Mouse (Mus musculus) telencephalon, adult 2 months (tissue): ENCODE measurements around the gene Agap1.

Experiments
- DNase-seq: peaks from one replicate; pipeline ENCODE4 v3.0.0-alpha.2; 2011; ENCODE audit warnings: low read depth, low spot score

Agap1 gene

DNA sequence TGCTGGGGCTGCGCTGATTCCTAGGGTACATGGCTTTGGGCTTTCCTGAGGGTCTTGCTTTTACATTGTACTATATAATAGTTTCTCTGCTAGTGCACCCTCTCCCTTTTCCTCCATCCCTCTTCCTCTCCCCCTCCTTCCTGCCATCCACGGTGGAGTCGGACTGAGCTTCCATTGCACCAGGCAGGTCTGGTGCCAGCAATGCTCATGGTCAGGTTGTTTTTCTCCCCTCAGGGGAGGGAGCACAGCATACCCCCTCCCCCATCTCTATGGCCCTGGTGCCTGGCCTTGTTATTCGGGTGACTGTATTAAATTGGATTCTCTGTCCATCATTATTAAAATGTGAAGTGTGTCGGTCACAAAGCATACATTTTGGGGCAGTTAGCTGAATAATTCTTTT lies 259.1 kb downstream of the Agap1 start:
- no peak for DNase-seq

DNA sequence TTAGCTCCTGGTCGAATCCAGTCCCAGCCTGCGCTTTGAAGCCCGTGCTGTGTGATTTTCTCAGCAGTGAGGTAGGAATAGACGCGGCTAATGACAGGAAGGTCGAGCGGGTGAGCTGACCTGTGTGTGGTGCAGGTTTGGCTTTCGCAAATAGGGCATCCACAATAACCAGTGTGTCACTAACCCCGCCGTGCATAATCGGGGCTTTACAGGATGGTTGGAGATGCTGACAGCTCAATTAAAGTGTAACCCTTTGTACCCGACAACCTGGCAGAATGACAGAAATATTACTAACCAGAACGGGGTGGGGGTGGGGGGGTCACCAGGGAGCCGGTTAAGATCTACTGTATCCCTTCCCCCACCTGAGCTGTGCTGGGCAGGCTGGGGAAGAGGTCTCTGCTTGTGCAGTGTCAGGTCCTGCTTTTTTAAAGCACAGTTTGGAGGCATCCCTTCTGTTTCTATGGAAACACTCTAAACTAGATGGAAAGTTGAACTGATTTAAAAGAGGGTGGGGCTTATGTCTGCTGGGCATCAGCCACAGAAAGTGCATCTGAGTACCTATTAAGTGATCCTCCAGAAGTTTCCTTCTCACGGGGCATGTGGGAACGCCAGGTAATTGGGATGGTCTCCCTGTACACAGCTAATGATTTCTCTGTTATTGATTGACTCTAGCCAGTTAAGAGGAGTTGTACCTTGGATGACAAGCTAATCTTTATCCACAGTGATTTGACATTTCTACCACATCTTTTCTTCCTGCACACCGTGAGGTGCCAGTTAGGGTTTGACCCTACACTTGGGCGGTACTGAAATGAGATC lies 259.8 kb downstream of the Agap1 start:
- no peak for DNase-seq

DNA sequence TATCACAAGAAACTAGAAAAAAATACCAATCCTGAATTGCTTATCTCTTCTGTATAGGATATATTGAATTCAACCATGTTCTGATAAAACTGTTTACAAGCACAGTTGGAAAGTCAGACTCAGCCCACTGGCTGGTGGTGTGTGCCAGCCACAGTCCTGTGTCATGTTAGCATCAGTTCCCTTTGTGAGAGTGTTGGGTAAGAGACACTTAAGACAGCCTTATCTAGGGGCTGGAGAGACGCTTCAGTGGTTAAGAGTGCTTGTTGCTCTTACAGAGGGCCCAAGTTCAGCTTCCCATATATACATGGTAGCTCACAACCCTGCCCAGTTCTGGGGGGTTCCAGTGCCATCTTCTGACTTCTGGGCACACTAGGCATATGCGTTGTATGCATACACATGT lies 261.6 kb downstream of the Agap1 start:
- no peak for DNase-seq

DNA sequence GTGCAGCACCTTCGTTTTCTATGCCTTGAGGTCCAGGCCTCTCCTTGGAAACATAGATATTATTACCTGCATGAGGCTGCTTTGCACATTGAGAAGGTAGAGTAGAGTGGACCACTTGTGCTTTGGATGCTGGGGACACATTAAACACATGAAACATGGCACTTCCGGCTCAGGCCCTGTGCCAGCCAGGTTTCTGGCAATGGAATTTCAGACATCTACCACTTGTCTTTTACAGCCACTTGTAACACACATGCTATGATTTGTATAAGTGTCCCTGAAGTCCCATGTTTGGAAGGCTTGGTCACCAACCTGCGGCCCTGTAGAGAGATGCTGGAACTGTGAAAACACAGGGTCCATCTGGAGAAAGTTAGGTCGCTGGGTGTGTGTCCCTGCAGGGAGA lies 262.5 kb downstream of the Agap1 start:
- no peak for DNase-seq

DNA sequence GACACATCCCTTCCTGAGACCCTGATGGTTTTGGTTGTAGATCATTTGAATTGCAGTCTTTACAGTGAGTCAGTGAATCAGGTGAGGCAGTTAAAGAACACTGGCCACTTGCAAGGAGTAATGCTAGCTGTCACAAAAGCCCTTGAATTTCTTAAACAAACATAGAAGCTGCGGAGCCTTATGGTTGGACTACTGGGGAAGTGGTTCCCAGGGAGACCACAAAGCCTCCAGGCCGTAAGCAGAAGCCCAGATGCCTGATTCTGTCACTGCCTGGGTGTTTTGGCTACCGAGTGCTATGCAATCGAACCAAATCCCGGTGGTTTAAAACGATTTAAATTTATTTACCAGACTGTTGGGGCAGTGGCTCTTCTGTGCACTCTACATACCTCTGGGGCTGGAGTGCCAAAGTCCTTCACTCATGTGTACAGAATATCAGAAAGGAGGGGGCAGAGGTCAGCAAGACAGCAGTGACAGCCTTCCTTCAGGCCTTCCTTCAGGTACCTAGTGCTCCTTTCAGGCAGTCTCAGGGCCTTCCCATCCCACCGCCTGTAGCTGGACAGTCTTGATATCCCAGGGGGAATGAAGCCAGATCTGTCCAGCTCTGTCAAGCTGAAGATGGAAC lies 264.3 kb downstream of the Agap1 start:
- no peak for DNase-seq

DNA sequence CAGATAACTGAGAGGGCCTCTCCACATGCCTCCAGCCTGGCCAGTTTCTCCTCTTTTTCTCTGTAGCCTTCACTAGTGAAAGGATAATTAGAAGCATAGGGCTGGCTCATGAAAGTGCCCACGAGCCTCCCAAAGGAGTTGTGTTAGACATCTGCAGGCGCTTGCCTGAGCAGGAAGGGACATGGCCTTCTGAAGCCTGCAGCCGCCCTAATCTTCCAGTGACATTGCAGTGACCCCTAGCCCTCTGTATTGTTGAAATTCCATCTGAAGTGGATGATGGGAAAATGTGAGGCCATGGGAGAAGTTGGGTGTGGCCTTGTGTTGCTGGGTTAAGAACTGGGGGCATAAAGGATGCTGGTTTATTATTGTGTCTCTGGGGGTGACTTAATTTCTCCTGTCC lies 269.5 kb downstream of the Agap1 start:
- DNase-seq = no peak

DNA sequence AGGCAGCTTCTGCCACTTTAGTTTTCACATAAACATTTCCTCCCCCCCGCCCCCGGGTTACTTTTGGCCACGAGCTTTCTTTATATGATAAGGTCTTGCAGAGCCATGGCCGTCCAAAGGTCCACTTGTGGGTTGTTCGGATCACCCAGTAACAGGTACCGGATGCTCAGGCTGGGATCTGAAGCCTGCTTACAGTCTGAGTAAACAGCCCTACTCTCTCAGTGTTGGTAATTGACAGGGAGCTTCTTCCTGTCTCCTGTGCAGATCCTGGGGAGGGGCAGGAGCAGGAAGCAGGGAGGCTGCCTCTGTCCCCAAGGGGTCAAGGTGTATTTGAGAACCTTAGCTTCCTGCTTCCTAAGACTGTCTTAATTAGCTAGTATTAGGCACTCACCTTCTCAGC lies 269.9 kb downstream of the Agap1 start:
- DNase-seq = no peak

DNA sequence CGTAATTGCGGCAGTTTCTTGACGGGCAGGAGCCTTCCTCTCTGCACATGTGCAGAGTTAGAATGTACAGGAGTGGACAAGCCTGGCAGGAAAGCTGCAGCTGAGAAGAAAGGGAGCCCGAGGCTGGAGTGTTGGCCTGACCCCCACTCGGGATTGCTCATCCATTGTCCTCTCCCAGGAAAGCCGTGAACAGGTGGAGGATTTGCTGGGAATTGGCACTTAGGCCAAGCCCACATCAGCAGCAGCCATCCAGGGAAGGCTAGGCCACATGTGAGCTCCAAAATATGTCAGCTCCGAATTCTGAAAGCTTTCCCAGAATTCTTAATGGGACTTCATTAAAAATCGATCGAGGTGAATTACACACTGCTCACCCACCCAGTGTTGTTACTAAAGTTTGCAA lies 270.4 kb downstream of the Agap1 start:
- DNase-seq = no peak

DNA sequence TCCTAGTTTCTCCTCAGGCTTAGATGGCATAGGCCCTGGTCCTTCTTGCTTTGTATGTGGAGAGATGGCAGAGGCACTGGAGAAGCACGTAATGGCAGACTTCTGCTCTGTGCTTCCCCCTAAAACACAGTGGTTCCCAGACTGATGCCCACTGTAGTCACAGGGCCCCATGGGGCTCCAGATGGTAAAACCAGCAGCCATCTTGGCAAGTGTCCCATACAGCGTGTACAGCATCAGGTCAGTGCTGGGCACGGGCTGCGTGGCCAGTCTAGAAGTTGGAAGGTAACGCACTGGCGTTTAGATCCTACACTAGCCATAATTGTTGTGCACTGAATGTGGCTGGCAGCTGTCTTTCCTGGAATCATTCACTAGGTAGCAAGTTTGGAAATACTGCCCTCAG lies 273.9 kb downstream of the Agap1 start:
- no peak for DNase-seq

DNA sequence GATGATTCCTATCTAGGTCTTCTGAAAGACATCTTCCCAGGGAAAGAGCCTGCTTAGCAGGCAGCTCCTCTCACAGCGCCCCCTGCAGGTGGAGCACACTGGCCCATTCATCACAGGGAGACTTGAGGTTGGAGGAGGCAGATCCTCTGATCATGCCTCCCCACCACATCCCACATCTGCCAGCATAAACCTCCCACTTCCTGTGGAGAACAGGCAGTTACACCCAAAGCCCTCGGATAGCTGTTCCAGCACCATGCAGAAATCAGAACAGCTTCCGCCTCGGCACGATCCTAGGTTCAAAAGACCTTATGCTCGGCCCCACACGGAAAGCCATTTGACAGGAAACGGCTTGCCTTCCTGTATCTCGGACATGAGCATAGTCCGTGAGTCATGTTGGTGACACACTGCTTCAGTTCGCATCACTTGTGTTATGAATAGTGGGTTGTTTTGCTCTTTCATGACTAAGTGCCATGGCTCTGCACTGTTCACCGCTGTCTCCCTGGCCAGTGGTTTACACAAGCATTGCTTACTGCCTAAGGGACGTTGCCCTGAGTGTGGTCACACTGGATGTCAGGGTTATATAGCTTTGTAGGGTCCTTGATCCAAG lies 276.1 kb downstream of the Agap1 start:
- no peak for DNase-seq

DNA sequence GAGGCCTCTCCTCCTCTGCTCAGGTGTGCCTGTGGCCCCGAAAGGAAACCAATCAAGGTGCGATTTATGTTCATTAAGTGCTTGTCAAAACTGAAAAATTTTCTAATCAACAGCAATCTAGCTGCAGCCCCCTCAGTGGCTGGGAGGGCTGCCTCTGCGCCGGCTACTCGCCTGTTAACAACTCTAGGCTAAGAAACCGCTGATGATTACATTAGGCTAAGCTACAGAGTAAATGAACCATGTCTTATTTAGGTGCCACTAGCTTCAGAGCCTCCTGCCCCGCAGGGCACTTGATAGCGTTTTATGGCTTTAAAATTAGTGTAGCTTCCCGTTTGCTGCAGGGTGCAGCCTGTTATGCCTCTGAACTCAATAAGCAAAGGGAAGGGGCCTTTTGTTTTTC lies 279.8 kb downstream of the Agap1 start:
- no peak for DNase-seq

DNA sequence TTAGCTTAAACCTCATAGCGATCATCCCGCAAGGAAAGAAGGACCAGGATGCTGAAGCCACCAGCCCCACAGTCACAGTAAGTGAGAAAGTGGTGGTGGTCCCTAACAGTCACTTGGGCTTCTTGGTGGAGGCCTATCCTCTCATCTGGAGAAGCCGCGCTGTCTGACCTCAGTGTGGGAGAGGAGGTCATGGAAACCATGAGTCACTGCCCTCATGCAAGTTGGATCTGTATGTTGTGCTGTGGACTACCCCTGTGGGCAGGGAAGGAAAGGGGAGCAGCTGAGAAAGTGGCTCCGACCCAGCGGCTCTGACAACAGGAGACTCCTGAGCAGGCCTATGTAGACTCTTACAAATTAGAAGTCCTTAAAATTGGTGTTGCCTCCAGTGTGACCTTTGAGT lies 280.5 kb downstream of the Agap1 start:
- DNase-seq = no peak

DNA sequence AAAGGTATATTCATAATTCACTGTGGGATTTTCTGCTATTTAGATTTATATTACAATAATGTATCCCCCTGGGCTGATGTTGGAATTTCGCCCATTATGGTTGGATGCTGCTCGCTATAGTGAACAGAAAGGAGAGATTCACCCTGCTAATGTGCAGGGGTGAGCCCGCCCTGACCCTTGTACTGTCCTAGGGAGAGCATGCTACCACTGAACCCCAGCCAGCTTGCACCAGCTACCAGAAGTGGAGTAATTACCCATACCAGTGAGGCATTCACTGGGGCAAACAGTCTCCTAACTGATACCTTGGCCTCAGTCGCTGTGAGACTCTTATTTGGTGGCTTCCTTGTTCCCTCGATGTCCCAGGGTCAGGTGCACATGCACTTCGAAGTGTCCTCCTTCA lies 281.4 kb downstream of the Agap1 start:
- DNase-seq = no peak

DNA sequence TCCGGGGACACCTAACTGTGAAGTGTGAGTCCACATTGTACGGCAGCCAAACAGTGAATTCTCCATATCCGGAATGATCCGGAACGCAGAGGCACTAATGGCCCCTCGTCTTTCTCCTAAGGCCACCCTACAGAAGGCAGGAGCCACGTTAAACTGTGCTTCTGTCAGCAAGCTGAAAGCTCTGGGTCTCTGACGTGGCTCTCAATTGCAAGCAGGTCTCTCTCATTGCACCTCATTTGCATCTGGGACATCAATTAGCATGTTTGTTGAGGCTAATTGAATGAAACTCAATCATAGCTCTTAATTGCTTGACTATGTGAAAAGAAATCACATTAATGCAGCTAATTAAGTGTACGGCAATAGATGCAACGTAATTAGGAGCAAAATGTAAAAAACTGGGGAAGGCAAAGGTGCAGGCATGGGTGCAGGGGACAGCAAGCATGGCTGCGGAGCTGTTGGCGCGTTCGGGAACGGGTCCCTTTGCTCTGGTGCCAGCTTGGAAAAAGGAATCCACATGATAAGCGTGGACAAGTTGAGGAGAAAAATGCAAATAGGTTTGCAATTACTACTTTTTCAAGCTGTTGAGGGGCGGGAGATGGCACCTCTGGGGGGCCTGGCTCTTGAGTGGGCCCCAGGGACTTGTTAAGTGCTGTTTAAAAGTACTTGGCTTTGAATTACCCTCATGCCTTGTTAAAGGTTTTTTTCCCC lies 284.6 kb downstream of the Agap1 start:
- DNase-seq = no peak

DNA sequence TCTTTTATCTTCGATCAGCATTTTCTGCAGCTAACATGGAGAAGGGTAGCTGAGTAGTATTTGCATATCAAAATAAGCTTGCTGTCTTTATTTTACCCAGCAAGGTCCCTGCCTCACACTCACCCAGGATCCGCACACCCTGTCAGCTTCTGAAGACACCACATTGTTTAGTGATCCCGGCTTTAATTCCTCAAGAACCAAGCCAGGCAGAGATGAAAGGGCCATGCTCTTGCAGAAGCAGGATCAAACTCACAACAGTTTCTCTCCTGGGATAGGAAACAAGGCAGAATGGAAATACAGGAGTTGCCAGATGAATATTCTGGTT lies 285.1 kb downstream of the Agap1 start:
- DNase-seq = no peak

DNA sequence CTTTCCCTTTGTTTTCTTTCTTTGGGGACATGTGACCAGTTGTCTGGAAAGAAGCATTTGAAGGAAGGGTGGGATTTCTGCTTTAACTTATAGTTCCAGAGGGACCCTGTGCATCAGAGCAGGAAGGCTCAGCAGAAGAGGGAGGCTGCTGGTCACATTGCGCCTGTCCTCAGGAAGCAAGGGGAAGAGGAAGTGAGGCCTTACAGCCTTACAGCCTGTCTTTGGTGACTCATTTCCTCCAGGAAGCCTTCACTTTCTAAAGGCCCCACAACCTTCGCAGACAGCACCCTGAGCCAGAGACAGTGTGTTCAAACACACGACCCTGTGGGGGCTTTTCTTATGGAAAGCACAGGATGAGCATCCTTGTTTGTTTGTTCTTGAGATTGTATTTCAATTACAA lies 287.8 kb downstream of the Agap1 start:
- DNase-seq = no peak

DNA sequence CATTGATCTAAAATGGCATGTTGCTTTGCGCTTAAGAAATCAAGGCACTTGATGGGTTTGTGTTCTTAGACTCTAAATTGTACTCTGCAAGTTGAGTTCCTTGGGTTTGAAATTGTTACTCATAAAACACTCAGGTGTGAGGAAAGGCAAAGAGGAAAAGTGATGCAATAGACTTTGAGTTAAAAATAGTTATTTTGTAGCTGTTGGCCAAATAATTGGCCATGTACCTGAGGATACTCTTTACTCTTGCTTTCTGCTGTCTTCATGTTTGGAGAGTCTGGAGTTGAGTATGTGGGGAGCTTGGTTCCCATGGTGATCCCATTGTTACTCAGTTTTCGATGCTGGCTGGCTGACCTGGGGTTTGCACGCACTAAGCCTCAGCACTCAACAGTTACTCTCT lies 291.6 kb downstream of the Agap1 start:
- DNase-seq = no peak

DNA sequence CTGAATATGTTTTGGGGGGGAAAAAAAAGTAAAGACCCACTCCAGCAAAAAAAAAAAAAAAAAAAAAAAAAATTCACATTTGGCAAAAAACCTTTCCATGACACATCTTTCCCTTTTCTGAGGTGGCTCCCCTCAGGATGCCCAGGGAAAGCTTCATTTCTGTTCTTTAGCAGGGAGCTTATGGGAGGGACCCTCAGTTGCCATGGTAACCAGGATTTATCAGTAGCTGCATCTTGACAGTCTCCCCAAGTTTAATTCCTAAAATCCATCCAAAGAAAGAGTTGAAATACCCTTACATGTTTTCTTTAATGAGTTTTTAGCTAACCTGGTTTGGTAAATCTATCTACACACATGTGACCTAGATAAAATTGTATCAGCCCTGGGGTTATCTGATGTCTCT lies 295.1 kb downstream of the Agap1 start:
- no peak for DNase-seq

DNA sequence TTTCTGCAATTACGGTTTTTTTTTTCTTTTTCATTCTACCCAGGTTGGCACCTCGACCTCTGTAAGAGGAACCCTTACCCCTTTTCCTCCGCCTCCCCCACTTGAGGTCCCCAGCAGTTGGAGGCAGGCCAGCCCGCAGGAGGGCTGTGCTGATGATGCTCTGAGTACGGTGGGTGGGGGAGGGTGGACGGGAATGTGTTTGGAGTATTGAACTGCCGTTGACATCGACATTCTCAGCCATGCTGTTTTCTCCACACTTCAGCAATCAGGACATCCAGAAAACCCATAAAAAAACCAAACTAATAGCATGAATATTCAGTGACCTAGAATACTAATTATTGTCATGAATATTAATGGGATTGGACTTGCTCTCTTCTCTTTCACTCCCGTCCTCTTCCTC lies 295.9 kb downstream of the Agap1 start:
- no peak for DNase-seq

DNA sequence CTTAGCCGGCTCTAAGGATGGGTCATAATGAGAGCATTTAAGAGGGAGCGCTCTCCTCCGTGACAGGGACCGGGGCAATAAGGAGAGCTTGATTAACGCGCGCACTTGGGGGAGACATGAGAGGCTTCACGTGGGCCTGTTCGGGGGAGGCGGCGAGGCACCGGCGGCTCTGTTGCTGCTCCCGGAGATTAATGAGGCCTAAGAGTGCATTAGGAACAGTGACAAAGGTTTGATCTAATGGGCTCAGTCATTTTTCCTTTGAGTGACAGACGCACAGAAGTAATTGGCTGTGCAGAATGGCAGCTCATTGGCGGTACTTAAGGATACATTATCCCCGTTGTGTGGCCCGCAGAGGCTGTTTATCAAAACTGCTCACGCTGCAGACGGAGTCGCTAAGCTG lies 296.3 kb downstream of the Agap1 start:
- no peak for DNase-seq

DNA sequence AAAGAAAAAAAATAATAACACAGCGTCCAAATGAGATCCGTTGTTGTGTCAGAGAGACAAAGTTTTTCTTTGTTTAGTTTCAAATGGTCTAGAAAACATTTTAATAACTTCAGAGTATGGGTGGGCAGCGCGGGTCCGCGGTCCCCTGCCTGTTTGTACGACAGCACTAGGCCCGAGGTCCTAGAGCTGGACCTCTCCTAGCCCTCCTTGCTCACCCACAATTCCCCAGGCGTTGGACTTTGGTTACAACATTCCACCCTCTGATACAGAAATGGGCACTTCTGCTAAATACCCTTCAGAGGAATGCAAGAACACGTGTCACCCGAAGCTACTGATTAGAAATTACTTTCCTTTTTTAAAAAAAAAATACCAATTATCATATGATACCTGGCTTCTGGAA lies 296.7 kb downstream of the Agap1 start:
- no peak for DNase-seq

DNA sequence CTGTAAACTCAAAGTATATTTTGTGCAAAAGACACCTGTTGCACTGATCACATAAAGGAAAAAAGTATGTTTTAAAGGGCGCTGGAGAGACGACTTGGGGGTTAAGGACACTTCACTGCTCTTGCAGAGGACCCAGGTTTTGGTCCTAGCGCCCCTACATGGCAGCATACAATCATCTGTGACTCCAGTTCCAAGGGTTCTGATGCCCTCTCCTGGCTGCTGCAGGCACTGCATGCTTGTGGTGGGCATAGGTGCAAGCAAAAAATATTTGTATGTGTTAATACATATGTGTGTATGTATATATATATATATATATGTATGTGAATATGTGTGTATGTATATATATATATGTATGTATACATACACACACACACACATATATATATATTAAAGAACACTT lies 298.1 kb downstream of the Agap1 start:
- no peak for DNase-seq

DNA sequence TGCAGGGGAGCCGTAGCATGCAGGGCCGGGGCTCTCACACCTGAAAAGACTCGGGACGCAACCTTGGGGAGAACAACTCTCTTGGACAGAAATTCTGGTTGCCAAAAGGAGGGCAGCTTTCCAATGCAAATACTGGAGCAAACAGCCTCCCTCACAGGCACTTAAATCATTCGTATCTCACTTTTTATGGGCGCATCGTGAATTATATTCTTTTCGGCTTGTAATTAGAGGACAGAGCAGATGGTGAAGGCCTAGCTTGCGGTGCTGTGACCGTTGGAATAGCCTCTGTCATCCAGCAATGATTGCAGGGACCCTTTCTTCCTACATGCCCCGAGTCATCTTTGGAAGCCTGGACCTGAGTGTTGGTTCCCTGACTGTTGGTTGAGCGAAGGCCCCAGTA lies 300.8 kb downstream of the Agap1 start:
- DNase-seq = no peak
